Mouse (Mus musculus): Measurements from ENCODE around the gene Arl4c. TPM values are rescaled to one million over a fixed set of nuclear protein-coding genes. Genes with fewer than 3 reads are reported as not detected.

The Arl4c gene
- total RNA-seq, 2 experiments from 2014 or later = 18.8 to 21.0 TPM

DNA sequence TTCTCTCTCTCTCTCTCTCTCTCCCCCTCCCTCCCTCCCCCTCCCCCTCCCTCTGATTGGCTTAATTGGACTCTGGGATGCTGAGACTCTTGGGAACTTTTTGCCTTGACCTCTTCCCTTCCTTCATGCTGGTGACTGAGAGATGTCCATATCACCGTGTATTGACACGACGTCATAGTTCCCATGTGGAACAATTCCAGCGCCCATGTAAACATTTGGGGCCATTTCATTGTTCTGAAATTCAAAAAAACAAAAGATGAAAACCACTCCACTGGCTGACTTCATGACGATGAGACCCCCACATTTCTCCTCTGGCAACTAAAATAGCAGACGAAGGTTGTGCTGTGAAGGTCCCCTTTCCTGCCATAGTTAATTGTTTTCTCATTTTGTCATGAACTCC, 69.2 kb downstream of the Arl4c start:
- DNase-seq = no peak
- intact Hi-C loops (cut with DNase I) = no loop called here

DNA sequence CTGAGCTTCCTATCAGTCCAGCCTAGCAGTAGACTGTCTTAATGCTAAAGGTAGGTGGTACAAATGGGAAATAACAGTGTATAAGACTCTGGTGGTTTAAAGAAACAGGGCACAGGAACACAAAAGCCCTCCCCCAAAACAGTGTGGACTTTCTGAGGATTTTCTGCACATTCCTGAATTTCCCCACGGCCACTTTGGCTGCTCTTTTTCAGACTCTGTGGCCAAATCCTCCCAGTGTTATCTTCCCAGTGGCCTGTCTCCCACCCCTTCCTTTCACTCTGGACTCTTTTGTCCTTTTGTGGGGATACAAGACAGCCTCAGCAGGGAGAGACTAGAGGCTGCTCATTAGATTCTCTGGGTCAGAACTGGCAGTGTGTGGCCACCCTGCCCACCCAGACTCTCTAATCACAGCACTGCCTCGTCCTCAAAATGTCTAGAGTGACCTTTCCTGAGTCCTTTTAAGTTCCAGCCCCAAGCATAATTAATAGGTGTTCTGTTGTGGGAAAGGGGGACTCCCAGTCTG, 72.0 kb downstream of the Arl4c start:
- DNase-seq = no peak

DNA sequence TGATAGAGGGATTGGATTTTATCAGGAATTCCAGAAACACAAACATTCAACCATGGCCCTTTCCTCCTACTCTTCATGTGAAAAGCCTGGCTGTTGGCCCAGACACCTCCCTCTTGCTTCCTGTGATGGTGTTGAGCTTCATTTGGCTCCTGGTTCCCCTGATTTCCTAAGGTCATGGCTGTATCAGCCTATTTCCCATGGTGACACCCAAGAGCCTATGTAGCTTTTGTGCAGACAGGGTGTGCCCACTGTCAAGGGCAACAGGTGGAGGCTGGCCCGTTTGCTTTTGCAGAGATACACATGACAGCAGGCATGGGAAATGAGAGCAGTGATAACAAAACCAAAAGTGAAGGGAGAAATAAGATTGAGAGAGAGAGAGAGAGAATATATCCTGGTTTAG, 76.8 kb downstream of the Arl4c start:
- intact Hi-C loops (cut with DNase I) = loop anchor here (5.0 kb wide), 1 partner anchor 153 kb away; no protein-coding TSS in a partner anchor
- peak; percentile 52 to 62 for DNase-seq

More for the DNA sequence above, 72.0 kb downstream of the Arl4c start:
- intact Hi-C loops (cut with DNase I) = loop anchor here (5.0 kb wide), 1 partner anchor 158 kb away; no protein-coding TSS in a partner anchor

DNA sequence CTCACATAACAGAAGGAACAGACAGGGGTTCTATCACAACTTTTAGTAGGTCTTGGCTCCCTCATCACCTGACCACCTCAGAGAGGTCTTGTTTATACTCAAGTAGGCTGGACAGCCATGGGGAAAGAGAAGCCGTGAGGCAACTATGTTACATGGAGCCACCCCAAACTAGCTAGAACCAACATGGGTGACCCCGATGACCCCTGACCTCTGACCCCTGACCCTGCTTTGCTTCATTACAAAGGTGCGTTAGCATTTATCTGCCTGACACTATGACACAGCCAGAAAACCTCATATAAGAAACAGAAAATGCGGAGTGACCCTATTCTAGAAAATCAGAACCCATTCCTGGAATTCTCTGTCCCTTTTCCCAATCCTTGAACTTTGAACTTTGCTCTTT, 77.6 kb downstream of the Arl4c start:
- intact Hi-C loops (cut with DNase I) = no loop called here
- DNase-seq = no peak

DNA sequence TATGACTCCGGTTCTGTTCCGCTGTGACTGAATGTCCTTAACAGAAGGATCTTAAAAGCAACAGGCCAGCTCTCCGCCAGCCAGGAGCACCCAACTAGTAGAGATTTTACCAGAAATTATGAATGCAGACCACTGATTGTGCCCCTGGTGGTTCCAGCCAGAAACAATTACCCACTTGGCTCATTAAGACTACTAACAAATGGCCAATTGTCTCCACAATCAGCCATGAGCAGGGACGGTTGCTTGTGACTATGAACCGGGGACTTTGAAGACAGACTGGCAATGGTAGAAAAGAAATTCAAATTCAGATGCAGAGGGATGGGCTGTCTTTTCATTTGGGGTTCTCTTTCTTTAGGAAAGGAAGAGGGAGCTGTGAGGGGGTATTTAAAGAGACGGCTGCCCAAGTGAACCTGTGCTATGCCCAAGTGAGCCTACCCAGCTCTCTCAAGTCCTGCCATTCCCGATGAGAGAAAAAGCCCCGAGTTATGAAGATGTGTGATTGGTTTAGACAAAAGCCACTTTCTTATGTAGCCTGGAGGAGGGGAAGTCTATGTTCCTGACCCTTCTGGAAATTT, 78.4 kb downstream of the Arl4c start:
- intact Hi-C loops (cut with DNase I) = no loop called here

More for the DNA sequence above, 78.4 kb downstream of the Arl4c start:
- DNase-seq = no peak

Other genes starting within 250 kb of the Arl4c start
- gene Glrp1, start 192.2 kb downstream of the Arl4c start, total RNA-seq (2021) = under 1 TPM in 1 of 2 experiments, not detected in 1; 0.12 TPM

All from heart, postnatal 10 days (tissue).